Mouse (Mus musculus): ENCODE data around the gene Hnrnpa1.
"Not testable (repeated sequence)": the region's sequence is repeated elsewhere in the genome, so short reads cannot be mapped to it uniquely, and the experiment has no call there.

The Hnrnpa1 gene

GRCm38 (mm10) chr15:103241071-103242018, 1.1 kb downstream of the Hnrnpa1 start:
- in situ Hi-C loops (cut with MboI) = not testable (repeated sequence)

GRCm38 (mm10) chr15:103242885-103243284, 2.7 kb downstream of the Hnrnpa1 start:
- in situ Hi-C loops (cut with MboI) = no loop called here

GRCm38 (mm10) chr15:103245616-103246015, 5.4 kb downstream of the Hnrnpa1 start:
- in situ Hi-C loops (cut with MboI) = no loop called here

- in situ Hi-C loops (cut with MboI) = no loop called here
These were observed 7.0 kb downstream of the Hnrnpa1 start for GRCm38 (mm10) chr15:103247078-103247781.

- in situ Hi-C loops (cut with MboI) = no loop called here
These were observed 7.7 kb downstream of the Hnrnpa1 start for GRCm38 (mm10) chr15:103247782-103248400.

GRCm38 (mm10) chr15:103248401-103249313, 8.4 kb downstream of the Hnrnpa1 start:
- in situ Hi-C loops (cut with MboI) = no loop called here

- in situ Hi-C loops (cut with MboI) = not testable (repeated sequence)
These were observed 9.3 kb downstream of the Hnrnpa1 start for GRCm38 (mm10) chr15:103249511-103249910.

GRCm38 (mm10) chr15:103250195-103250740, 10.0 kb downstream of the Hnrnpa1 start:
- in situ Hi-C loops (cut with MboI) = no loop called here

GRCm38 (mm10) chr15:103251595-103251994, 11.4 kb downstream of the Hnrnpa1 start:
- in situ Hi-C loops (cut with MboI) = no loop called here

GRCm38 (mm10) chr15:103252660-103253059, 12.4 kb downstream of the Hnrnpa1 start:
- in situ Hi-C loops (cut with MboI) = no loop called here

- in situ Hi-C loops (cut with MboI) = no loop called here
These were observed 13.1 kb downstream of the Hnrnpa1 start for GRCm38 (mm10) chr15:103253352-103253751.

GRCm38 (mm10) chr15:103255169-103255568, 14.9 kb downstream of the Hnrnpa1 start:
- in situ Hi-C loops (cut with MboI) = no loop called here

GRCm38 (mm10) chr15:103256210-103256986, 16.2 kb downstream of the Hnrnpa1 start:
- in situ Hi-C loops (cut with MboI) = no loop called here

GRCm38 (mm10) chr15:103257790-103258728, 17.8 kb downstream of the Hnrnpa1 start, which contains the start of gene Nfe2:
TSS of gene Nfe2 (minus strand) at chr15:103258403.
- in situ Hi-C loops (cut with MboI) = no loop called here

GRCm38 (mm10) chr15:103259162-103259561, 18.9 kb downstream of the Hnrnpa1 start:
- in situ Hi-C loops (cut with MboI) = no loop called here

GRCm38 (mm10) chr15:103259989-103260388, 19.8 kb downstream of the Hnrnpa1 start:
- in situ Hi-C loops (cut with MboI) = no loop called here

GRCm38 (mm10) chr15:103264794-103265193, 24.6 kb downstream of the Hnrnpa1 start:
- in situ Hi-C loops (cut with MboI) = no loop called here

- in situ Hi-C loops (cut with MboI) = no loop called here
These were observed 28.7 kb downstream of the Hnrnpa1 start for GRCm38 (mm10) chr15:103268903-103269302.
